Mouse (Mus musculus): Measurements from ENCODE around the gene Taf1d. TPM values are rescaled to one million over a fixed set of nuclear protein-coding genes. Genes with fewer than 3 reads are reported as not detected.
"Not testable (repeated sequence)": the region's sequence is repeated elsewhere in the genome, so short reads cannot be mapped to it uniquely, and the experiment has no call there.

The Taf1d gene
- polyA plus RNA-seq, 1 experiment from 2014 or later: 63.1 TPM

DNA sequence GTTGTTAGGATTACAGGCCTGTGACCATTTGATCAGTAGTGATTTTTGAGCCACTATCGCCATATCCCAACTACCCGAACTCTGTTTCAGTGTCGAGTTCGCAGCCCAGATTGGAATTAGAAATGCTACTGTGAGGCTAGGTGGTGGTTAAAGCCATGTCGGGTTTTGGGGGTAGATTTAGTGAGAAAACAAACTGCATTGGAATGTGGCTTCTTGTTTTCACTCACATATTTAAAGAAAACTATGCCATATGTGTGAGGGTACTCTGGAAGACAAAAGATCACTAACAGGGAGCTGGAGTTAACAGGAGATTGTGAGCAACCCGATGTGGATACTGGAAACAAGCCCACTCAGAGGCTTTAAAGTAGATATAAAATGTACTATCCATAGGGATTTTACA is 1.2 kb downstream of the Taf1d start:
- ATAC-seq (no peak), DNase-seq (ENCODE audit: low read depth, low spot score) (no peak)
- H3K27me3 ChIP-seq: no peaks in the 10 kb centered on the region
- in situ Hi-C loops (cut with MboI; ENCODE audit: low pct_unique_long_range_greater_than_20kb): loop anchor here (25.0 kb wide), 1 partner anchor 1495 kb away; no protein-coding TSS in a partner anchor
- CTCF ChIA-PET: interaction anchor here (0.6 to 1.5 kb wide), 3 partner anchors 12 to 17 kb away, joined by 3 to 4 read pairs (median 3); no protein-coding TSS in a partner anchor
- no peak for TF ChIP-seq CTCF (IDR thresholded peaks at IDR 0.05)
- POLR2A ChIA-PET: interaction anchor here (1.5 to 2.0 kb wide), 2 partner anchors 12 to 27 kb away, joined by 3 to 5 read pairs; partner anchors contain the start of gene Med17

GRCm38 (mm10) chr9:15308254-15308653 is 2.2 kb downstream of the Taf1d start:
- H3K27me3 ChIP-seq: no peaks in the 10 kb centered on the region
- CTCF ChIA-PET: interaction anchor here (0.9 to 1.5 kb wide), 4 partner anchors 11 to 37 kb away, joined by 3 to 4 read pairs (median 3); no protein-coding TSS in a partner anchor
- in situ Hi-C loops (cut with MboI; ENCODE audit: low pct_unique_long_range_greater_than_20kb): loop anchor here (25.0 kb wide), 1 partner anchor 1496 kb away; no protein-coding TSS in a partner anchor
- TF ChIP-seq CTCF (IDR thresholded peaks at IDR 0.05): no peak
- DNase-seq (ENCODE audit: low read depth, low spot score): no peak
- POLR2A ChIA-PET: no interaction called here
- no peak for ATAC-seq

- ChIA-PET POLR2A (interaction anchor here (1.4 kb wide), 1 partner anchor 8 kb away, joined by 3 read pairs; no protein-coding TSS in a partner anchor), CTCF (interaction anchor here (1.0 kb wide), 1 partner anchor 9 kb away, joined by 3 read pairs; no protein-coding TSS in a partner anchor)
- H3K27me3 ChIP-seq: no peaks in the 10 kb centered on the region
- no peak for TF ChIP-seq CTCF (IDR thresholded peaks at IDR 0.05)
- ATAC-seq (no peak), DNase-seq (ENCODE audit: low read depth, low spot score) (no peak)
- in situ Hi-C loops (cut with MboI; ENCODE audit: low pct_unique_long_range_greater_than_20kb): loop anchor here (25.0 kb wide), 1 partner anchor 1497 kb away; no protein-coding TSS in a partner anchor
These were observed 3.4 kb downstream of the Taf1d start for GRCm38 (mm10) chr9:15309425-15309824.

DNA sequence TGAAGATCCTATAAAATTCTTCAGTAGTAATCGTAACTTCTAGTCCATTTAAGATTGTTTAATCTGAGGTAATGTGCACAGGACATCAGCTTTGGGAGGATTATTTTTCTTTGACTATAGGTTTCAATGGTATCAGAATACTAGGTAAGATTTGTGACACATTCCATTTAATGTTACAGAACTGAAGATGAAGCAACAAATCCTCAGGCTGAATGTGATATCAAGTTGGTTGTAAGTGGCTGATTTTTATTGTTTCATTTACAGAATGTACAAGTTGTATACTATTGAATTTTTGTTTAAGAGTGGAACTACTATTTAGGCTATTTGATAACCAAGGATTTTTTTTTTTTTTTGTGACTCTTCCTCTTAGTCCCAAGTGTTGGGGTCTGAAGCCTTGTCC is 4.2 kb downstream of the Taf1d start:
- ATAC-seq (no peak), DNase-seq (ENCODE audit: low read depth, low spot score) (no peak)
- H3K27me3 ChIP-seq: no peaks in the 10 kb centered on the region
- no peak for TF ChIP-seq CTCF (IDR thresholded peaks at IDR 0.05)
- CTCF ChIA-PET: interaction anchor here (1.0 kb wide), 1 partner anchor 8 kb away, joined by 3 read pairs; no protein-coding TSS in a partner anchor
- in situ Hi-C loops (cut with MboI; ENCODE audit: low pct_unique_long_range_greater_than_20kb): loop anchor here (25.0 kb wide), 1 partner anchor 1498 kb away; no protein-coding TSS in a partner anchor
- POLR2A ChIA-PET: no interaction called here

GRCm38 (mm10) chr9:15312054-15312735 is 6.2 kb downstream of the Taf1d start:
- no peak for TF ChIP-seq CTCF (IDR thresholded peaks at IDR 0.05)
- ATAC-seq (no peak), DNase-seq (ENCODE audit: low read depth, low spot score) (no peak)
- no peaks in the 10 kb centered on the region for H3K27me3 ChIP-seq
- CTCF ChIA-PET: no interaction called here
- in situ Hi-C loops (cut with MboI; ENCODE audit: low pct_unique_long_range_greater_than_20kb): loop anchor here (25.0 kb wide), 1 partner anchor 1500 kb away; no protein-coding TSS in a partner anchor
- POLR2A ChIA-PET: interaction anchor here (1.2 kb wide), 1 partner anchor 15 kb away, joined by 4 read pairs; no protein-coding TSS in a partner anchor

- ChIA-PET POLR2A (interaction anchor here (0.8 kb wide), 1 partner anchor 37 kb away, joined by 3 read pairs; no protein-coding TSS in a partner anchor), CTCF (interaction anchor here (0.9 kb wide), 1 partner anchor 27 kb away, joined by 3 read pairs; no protein-coding TSS in a partner anchor)
- ATAC-seq: no peak
- H3K27me3 ChIP-seq: no peaks in the 10 kb centered on the region
- no peak for DNase-seq (ENCODE audit: low read depth, low spot score)
- in situ Hi-C loops (cut with MboI; ENCODE audit: low pct_unique_long_range_greater_than_20kb): loop anchor here (25.0 kb wide), 1 partner anchor 1501 kb away; no protein-coding TSS in a partner anchor
- no peak for TF ChIP-seq CTCF (IDR thresholded peaks at IDR 0.05)
These were observed 7.6 kb downstream of the Taf1d start for GRCm38 (mm10) chr9:15313633-15314032.

GRCm38 (mm10) chr9:15314619-15315018 is 8.6 kb downstream of the Taf1d start:
- CTCF ChIA-PET: interaction anchor here (0.9 kb wide), 1 partner anchor 26 kb away, joined by 3 read pairs; no protein-coding TSS in a partner anchor
- ATAC-seq: no peak

DNA sequence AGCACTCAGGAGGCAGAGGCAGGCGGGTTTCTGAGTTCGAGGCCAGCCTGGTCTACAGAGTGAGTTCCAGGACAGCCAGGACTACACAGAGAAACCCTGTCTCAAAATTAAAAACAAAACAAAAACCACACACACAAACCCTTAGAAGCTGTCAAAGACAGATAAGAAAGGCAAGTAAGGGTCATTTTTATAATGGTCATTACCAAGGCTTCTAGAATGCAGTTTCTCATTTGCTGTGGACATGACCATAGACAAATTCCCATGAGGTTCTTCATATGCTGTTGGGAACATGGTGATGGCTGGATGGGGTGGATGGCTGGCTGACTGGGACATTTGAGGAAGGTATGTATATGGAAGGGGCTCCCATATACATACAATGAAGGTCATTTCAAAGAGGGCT is 10.3 kb downstream of the Taf1d start:
- in situ Hi-C loops (cut with MboI; ENCODE audit: low pct_unique_long_range_greater_than_20kb): loop anchor here (25.0 kb wide), 1 partner anchor 1504 kb away; no protein-coding TSS in a partner anchor
- POLR2A ChIA-PET; CTCF ChIA-PET; DNase-seq (ENCODE audit: low read depth, low spot score); H3K27me3 ChIP-seq; ATAC-seq: not testable (repeated sequence)

More at GRCm38 (mm10) chr9:15314619-15315018, 8.6 kb downstream of the Taf1d start:
- TF ChIP-seq CTCF (IDR thresholded peaks at IDR 0.05): no peak
- DNase-seq (ENCODE audit: low read depth, low spot score): no peak
- H3K27me3 ChIP-seq: no peaks in the 10 kb centered on the region
- in situ Hi-C loops (cut with MboI; ENCODE audit: low pct_unique_long_range_greater_than_20kb): loop anchor here (25.0 kb wide), 1 partner anchor 1502 kb away; no protein-coding TSS in a partner anchor
- POLR2A ChIA-PET: no interaction called here

DNA sequence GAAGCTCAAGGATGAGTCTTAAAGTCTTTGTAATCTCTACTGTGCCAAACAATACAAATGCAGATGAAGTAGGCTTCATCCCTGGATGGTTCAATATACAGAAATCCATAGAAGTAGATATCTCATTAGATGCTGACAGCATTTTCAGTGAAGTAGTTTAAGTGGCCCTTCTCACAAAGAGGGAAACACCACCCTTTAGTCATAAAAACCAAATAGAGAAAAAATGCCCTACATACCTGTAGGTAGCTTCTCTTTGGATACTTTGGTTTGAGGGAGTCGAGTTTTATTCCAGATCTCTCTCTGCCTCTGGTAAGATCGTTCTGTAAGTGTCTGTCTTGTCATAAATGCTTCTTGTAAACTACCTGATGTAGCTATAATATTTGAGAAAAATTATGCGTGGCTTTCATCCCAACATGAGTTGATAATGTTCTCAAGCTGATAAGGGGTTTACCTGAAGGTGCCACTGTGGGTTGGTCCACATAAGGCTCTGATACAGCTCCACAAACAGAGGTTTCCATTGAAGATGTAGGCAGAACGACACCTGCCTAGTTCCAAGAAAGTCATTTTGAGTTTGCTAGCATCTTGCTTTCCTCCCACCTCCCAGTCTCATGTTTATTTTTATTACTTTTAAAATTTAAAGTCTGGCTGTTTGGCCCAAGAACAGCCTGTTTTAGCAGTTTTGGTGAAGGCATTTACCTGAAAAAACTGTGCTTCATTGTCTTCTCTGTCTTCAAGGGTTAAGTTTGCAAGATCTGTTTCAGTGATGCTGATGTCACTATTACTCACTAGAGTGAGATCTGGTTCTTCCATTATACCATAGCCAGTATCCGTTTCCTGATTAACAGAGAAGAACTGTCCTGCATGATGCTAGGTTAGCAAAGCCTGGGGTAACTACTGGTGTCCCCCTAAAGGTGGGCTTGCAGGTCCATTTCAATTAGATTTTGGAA is 11.5 kb downstream of the Taf1d start:
- ChIA-PET POLR2A (interaction anchor here (0.9 kb wide), 2 partner anchors 8 to 48 kb away, joined by 3 read pairs; no protein-coding TSS in a partner anchor), CTCF (interaction anchor here (1.3 kb wide), 1 partner anchor 7 kb away, joined by 3 read pairs; no protein-coding TSS in a partner anchor)
- no peaks in the 10 kb centered on the region for H3K27me3 ChIP-seq
- in situ Hi-C loops (cut with MboI; ENCODE audit: low pct_unique_long_range_greater_than_20kb): loop anchor here (25.0 kb wide), 1 partner anchor 1505 kb away; no protein-coding TSS in a partner anchor
- no peak for TF ChIP-seq CTCF (IDR thresholded peaks at IDR 0.05)
- no peak for DNase-seq (ENCODE audit: low read depth, low spot score)
- ATAC-seq: no peak
